Mouse (Mus musculus) midbrain, embryonic 13.5 days (tissue): ENCODE results near the gene Gm42517. TPM values are rescaled to one million over a fixed set of nuclear protein-coding genes. Genes with fewer than 3 reads are reported as not detected.

Experiments used
- ATAC-seq: fragments of 200-750 bp; cut with Nextera tagmentation; 2 replicates; pipeline ENCODE4 v1.8.0; 2017; ENCODE audit warnings: mild to moderate bottlenecking, moderate TSS enrichment, moderate library complexity
- H3K27ac ChIP-seq: fragments of 300-500 bp; sonication (generic); 2 replicates; pipeline ENCODE4 v1.5.1; 2015; ENCODE audit warnings: inconsistent platforms, mild to moderate bottlenecking, moderate library complexity
- H3K27me3 ChIP-seq: fragments of 300-500 bp; sonication (generic); 2 replicates; pipeline ENCODE4 v1.6.1; 2015; ENCODE audit warnings: mild to moderate bottlenecking, inconsistent platforms
- H3K36me3 ChIP-seq: fragments of 300-500 bp; sonication (generic); 2 replicates; pipeline ENCODE4 v1.6.1; 2015; ENCODE audit warnings: mild to moderate bottlenecking, inconsistent platforms
- H3K4me1 ChIP-seq: fragments of 300-500 bp; sonication (generic); replicated peaks from 2 replicates; pipeline ENCODE4 v1.6.1; 2015; ENCODE audit warnings: inconsistent platforms
- H3K4me2 ChIP-seq: fragments of 300-500 bp; sonication (generic); replicated peaks from 2 replicates; pipeline ENCODE4 v1.6.1; 2015; ENCODE audit warnings: moderate library complexity, mild to moderate bottlenecking, inconsistent platforms
- H3K4me3 ChIP-seq: fragments of 300-500 bp; sonication (generic); replicated peaks from 2 replicates; pipeline ENCODE4 v1.5.1; 2015; ENCODE audit warnings: mild to moderate bottlenecking, inconsistent platforms
- H3K9ac ChIP-seq: fragments of 300-500 bp; sonication (generic); replicated peaks from 2 replicates; pipeline ENCODE4 v1.6.1; 2015; ENCODE audit warnings: mild to moderate bottlenecking, inconsistent platforms
- H3K9me3 ChIP-seq: fragments of 300-500 bp; sonication (generic); 2 replicates; pipeline ENCODE4 v1.6.1; 2016; ENCODE audit warnings: mild to moderate bottlenecking, inconsistent platforms
- whole genome bisulfite sequencing: fragments of 180-500 bp; shearing (Covaris S2); methylation state at CpG from one replicate; pipeline ENCODE4 v1.1.7; 2015; 5-methylcytosine and 5-hydroxymethylcytosine counted together
- polyA plus RNA-seq: library from polyadenylated mRNA; unstranded; fragments of >200 nt; fragmentation: Nextera tagmentation; extraction: Ambion mirVana; gene quantifications from 2 replicates; pipeline ENCODE4 v1.2.1, GENCODE M21; 2015

Gm42517 gene
- polyA plus RNA-seq: 0.53 and 0.61 TPM in 2 replicates

DNA sequence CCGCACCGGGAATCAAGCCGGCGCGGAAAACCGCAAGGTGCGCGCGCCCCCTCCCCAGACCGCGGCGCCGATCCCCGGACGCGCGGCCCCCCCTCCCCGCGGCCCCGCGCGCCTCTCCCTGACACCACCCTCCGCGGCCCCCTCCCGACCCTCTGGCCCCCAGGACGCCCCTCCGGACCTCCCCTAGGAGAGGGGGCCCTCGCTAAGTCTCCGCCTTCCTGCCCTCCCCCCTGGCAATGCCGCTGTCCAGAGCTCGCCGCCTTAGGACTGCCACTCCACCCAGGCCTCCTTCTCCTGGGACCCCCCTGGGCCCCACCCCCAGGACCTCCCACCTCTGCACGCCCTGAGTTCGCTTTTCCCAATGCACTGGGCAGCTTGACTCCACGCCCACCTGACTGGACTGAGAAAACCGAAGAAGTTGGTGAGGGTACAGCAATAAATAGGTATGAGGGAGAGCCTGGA lies at the start of gene Gm42517:
Gene Gm42517 (minus strand): TSS at position 52 of the 462 bp plus-strand sequence.
- Histone ChIP-seq H3K9ac (peak within 1 kb of the TSS; percentile 72), H3K9me3 (no peaks in the 10 kb centered on the region), H3K27ac (no peak within 1 kb of the TSS), H3K36me3 (no peaks in the 10 kb centered on the region), H3K4me3 (peak within 1 kb of the TSS; percentile 63), H3K4me1 (peaks cover 35% of the 10 kb centered on the region), H3K27me3 (peaks cover 95% of the 10 kb centered on the region), H3K4me2 (peak within 1 kb of the TSS; percentile 88)
- peak; percentile 60 for ATAC-seq
- WGBS: under 1% methylated on average over 14 of the region's 36 CpGs

DNA sequence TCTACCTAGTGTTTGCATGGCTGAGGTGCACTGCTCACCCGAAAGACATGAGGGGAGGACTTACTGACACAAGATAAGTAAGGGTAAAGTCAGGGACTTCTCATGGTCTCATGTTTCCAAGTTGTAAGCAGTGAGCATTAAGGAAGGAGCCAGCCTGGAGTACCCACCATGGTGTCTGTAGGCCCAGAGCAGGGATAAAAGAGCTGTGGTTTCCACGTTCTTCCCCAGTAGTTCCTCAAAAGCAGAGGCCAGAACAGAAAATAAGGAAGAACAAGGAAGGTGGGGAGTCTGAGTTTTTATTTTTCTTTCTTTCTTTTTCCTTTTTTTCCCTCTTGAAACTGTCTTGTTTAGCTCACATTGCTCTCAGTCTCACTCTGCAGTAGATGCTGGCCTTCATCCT lies 47.0 kb upstream of the Gm42517 start:
- Histone ChIP-seq H3K4me1 (no peaks in the 10 kb centered on the region), H3K36me3 (no peaks in the 10 kb centered on the region), H3K9ac (no peak overlapping the region), H3K9me3 (no peaks in the 10 kb centered on the region), H3K4me2 (no peak overlapping the region), H3K27ac (no peak overlapping the region), H3K4me3 (no peak overlapping the region), H3K27me3 (no peaks in the 10 kb centered on the region)
- WGBS: 75% methylated on average over 2 of the region's 2 CpGs
- ATAC-seq: no peak

DNA sequence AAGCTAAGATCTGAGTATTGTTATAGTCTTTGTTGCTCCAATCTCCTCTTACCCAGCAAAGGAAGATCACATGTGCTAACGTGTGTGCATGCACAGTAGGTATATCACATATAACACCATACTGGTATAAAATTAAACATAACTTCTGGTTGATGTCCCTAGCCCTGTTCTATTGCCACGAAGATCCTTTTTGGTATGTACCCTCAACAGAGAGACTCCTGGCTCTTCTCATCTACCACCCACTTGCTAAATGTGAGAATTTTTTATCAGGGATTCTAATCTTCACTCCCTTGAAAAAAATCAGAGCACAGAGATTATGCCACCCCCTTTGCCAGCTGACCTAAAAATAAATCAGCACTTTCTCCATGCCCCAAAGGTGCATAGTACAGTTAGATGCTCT lies 39.3 kb upstream of the Gm42517 start:
- H3K4me1 ChIP-seq: no peaks in the 10 kb centered on the region
- 80% methylated on average over 2 of the region's 2 CpGs for WGBS
- no peak overlapping the region for H3K27ac ChIP-seq
- H3K9ac ChIP-seq: no peak overlapping the region
- H3K4me3 ChIP-seq: no peak overlapping the region
- H3K9me3 ChIP-seq: no peaks in the 10 kb centered on the region
- no peaks in the 10 kb centered on the region for H3K27me3 ChIP-seq
- ATAC-seq: no peak
- H3K36me3 ChIP-seq: no peaks in the 10 kb centered on the region
- no peak overlapping the region for H3K4me2 ChIP-seq

DNA sequence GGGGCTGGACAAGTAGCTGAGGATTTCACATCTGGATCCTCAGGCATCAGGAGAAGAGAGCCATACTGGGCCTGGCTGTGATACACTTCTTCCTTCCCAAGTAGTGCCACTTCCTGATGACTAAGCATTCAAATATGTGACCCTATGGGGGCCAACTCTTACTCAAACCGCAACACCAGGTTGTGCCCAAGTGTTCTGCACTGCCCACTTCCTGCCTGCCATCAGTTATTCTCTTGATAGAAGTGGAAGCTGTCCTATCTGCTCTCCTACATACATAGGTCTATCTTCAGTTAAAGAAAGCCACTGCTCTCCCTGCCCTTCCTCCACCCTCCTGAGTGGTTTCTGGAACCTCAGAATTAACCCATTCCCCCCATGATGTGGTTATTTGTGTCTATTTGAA lies 37.7 kb upstream of the Gm42517 start:
- no peaks in the 10 kb centered on the region for H3K9me3 ChIP-seq
- no peak overlapping the region for H3K27ac ChIP-seq
- no peaks in the 10 kb centered on the region for H3K4me1 ChIP-seq
- H3K27me3 ChIP-seq: no peaks in the 10 kb centered on the region
- no peak overlapping the region for H3K9ac ChIP-seq
- no peak overlapping the region for H3K4me2 ChIP-seq
- no peaks in the 10 kb centered on the region for H3K36me3 ChIP-seq
- H3K4me3 ChIP-seq: no peak overlapping the region
- no peak for ATAC-seq
- 75% methylated on average over 1 of the region's 1 CpGs for WGBS

DNA sequence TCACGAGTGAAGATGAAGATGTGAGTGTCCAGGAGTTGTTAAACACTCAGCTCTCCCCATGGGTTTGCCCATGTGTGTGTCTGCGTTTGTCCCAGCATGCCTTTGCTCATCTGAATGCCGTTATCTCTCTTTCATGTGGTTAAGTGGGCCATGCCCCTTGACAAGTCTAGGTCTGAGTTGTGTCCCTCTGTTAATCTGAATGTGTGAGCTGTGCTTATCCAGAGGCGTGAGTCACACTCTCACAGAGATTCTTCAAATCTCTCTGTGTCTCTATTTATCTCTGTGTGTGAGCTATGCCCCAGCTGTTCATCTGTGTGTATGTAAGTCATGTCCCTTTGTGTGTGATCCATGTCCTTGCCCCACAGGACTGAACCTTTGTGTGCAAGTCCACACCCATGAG lies 35.7 kb upstream of the Gm42517 start:
- no peaks in the 10 kb centered on the region for H3K36me3 ChIP-seq
- no peak overlapping the region for H3K27ac ChIP-seq
- H3K27me3 ChIP-seq: no peaks in the 10 kb centered on the region
- ATAC-seq: no peak
- no peak overlapping the region for H3K9ac ChIP-seq
- no peak overlapping the region for H3K4me2 ChIP-seq
- 83% methylated on average over 4 of the region's 4 CpGs for WGBS
- no peak overlapping the region for H3K4me3 ChIP-seq
- no peaks in the 10 kb centered on the region for H3K9me3 ChIP-seq
- H3K4me1 ChIP-seq: no peaks in the 10 kb centered on the region

DNA sequence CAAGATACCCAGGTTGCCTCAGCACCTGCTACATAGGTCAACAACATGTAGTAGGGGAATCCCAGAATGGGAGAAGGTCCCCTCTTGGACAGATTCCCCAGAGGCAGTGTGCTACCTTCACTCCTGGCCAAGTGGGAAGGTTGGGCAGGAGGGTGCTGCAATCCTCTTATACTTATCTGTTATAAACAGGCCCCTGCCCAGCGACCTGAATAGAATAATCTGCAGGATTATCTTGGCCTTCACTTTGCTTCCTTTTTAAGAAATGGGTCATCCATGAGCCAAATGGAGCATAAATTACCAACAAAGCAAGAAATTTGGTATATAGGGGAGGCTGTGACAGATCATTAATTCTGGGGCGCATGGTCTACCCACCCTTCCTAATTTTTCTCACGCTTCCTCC lies 22.0 kb upstream of the Gm42517 start:
- WGBS: 67% methylated on average over 3 of the region's 3 CpGs
- Histone ChIP-seq H3K36me3 (no peaks in the 10 kb centered on the region), H3K9ac (no peak overlapping the region), H3K9me3 (no peaks in the 10 kb centered on the region), H3K4me3 (no peak overlapping the region), H3K27me3 (no peaks in the 10 kb centered on the region), H3K4me1 (no peaks in the 10 kb centered on the region), H3K27ac (no peak overlapping the region), H3K4me2 (no peak overlapping the region)
- ATAC-seq: no peak

DNA sequence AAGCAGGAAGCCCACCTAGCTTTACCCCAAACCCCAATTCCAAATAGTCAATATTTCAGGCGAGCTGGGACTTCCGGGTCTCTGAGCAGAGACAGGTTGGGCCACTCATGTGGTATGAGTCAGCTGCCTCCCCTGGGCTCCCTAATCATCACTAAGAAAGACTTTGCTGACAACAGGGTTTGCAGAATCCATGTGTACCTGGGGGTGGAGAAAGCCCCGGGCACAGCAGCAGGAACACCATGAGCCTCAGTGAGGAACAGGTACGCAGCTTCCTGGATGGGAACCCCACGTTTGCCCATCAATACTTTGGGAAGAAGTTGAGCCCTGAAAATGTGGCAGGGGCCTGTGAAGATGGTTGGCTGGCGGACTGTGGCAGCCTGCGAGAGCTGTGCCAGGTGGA lies 20.5 kb upstream of the Gm42517 start, which contains the start of gene Pde6b:
Gene Pde6b (plus strand): TSS at position 191 of the 400 bp plus-strand sequence.
- Histone ChIP-seq H3K4me2 (no peak within 1 kb of the TSS), H3K9me3 (no peaks in the 10 kb centered on the region), H3K36me3 (no peaks in the 10 kb centered on the region), H3K4me3 (no peak within 1 kb of the TSS), H3K27ac (no peak within 1 kb of the TSS), H3K4me1 (no peaks in the 10 kb centered on the region), H3K27me3 (no peaks in the 10 kb centered on the region), H3K9ac (no peak within 1 kb of the TSS)
- no peak for ATAC-seq
- 80% methylated on average over 7 of the region's 7 CpGs for WGBS

DNA sequence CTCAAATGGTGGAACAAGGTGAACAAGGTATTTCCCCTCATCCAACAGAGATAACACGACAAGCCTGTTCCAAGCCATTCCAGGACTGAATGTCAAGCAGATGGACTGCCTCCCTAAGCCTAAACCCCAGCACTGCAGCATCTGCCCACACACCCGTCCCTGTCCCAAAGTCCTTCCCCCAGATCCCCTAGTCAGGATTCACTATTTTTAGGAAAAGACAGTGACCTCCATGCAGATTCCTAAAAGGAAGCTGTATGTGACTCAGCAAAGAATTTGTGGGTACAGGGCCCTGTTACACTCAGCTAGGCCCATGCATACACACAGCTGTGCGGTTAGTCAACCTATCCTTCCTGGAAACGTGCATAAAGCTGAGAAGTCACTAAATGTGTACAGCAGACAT lies 18.7 kb upstream of the Gm42517 start:
- Histone ChIP-seq H3K9me3 (0 out of 2 replicates have a peak, but pooled peaks cover 3% of the 10 kb centered on the region), H3K36me3 (no peaks in the 10 kb centered on the region), H3K27ac (no peak overlapping the region), H3K4me2 (no peak overlapping the region), H3K4me1 (no peaks in the 10 kb centered on the region), H3K9ac (no peak overlapping the region), H3K4me3 (no peak overlapping the region), H3K27me3 (no peaks in the 10 kb centered on the region)
- 77% methylated on average over 4 of the region's 4 CpGs for WGBS
- no peak for ATAC-seq

DNA sequence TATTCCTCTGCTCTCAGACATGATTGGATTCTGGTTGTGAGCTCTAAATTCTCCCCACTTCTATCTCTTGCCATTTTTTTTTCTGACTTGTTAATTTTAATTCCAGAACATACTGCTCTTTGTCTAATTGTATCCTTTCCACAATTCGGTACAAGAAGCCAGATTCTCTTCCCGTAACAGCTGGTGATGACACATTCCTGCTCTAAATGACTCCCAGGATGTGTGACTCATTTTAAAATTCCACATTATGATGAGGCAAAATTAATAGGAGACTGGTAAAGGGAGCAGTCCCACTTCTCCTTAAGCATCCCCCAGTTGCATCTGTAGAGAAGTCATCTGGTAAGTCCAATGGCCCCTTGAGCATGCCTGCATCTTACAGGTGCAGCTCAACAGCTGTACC lies 17.9 kb upstream of the Gm42517 start:
- Histone ChIP-seq H3K9me3 (0 out of 2 replicates have a peak, but pooled peaks cover 3% of the 10 kb centered on the region), H3K4me3 (no peak overlapping the region), H3K9ac (no peak overlapping the region), H3K27ac (no peak overlapping the region), H3K4me2 (no peak overlapping the region), H3K36me3 (no peaks in the 10 kb centered on the region), H3K27me3 (no peaks in the 10 kb centered on the region), H3K4me1 (no peaks in the 10 kb centered on the region)
- 86% methylated on average over 2 of the region's 2 CpGs for WGBS
- ATAC-seq: no peak

DNA sequence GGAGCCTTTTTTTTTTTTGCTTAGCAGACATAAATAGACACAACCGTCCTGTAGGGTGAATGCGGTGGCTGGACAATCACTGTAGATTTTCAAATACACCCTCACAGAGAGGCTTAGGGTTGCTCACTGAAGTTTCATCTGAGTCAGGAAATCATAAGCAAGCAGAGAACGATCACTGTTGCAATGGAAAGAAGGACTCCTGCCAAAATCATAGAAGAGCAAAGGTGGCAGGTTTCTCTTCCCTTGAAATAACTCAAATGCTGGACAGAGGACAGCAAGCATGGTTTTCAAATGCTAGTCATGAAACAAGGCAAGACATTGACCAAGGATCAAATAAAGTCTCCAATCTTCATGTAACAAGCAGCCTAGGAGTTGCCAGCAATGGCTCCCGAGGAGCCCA lies 10.6 kb upstream of the Gm42517 start:
- H3K27ac ChIP-seq: no peak overlapping the region
- H3K27me3 ChIP-seq: 0 out of 2 replicates have a peak, but pooled peaks cover 4% of the 10 kb centered on the region
- no peaks in the 10 kb centered on the region for H3K4me1 ChIP-seq
- H3K9ac ChIP-seq: no peak overlapping the region
- H3K9me3 ChIP-seq: 0 out of 2 replicates have a peak, but pooled peaks cover 3% of the 10 kb centered on the region
- no peaks in the 10 kb centered on the region for H3K36me3 ChIP-seq
- H3K4me3 ChIP-seq: no peak overlapping the region
- no peak for ATAC-seq
- 88% methylated on average over 4 of the region's 4 CpGs for WGBS
- H3K4me2 ChIP-seq: no peak overlapping the region

DNA sequence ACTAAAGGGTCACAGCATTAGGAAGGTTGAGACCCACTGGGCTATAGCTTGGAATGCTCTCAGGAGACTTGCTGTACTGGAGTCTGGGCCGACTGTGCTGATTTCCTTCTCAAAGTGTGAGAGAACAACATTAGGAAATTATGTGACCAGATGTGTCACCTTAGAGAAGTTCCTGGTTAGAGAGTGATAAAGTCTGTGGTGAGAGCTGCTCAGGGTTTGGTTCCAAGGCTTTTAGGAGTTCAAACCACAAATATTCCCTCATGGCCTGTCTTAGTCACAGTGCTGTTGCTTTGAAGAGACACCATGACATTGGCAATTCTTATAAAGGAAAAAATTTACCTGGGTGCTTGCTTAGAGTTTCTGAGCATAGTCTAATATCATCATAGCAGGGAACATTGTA lies 8.3 kb upstream of the Gm42517 start:
- Histone ChIP-seq H3K27me3 (peaks cover 22% of the 10 kb centered on the region), H3K27ac (no peak overlapping the region)
- WGBS: 84% methylated on average over 1 of the region's 1 CpGs

DNA sequence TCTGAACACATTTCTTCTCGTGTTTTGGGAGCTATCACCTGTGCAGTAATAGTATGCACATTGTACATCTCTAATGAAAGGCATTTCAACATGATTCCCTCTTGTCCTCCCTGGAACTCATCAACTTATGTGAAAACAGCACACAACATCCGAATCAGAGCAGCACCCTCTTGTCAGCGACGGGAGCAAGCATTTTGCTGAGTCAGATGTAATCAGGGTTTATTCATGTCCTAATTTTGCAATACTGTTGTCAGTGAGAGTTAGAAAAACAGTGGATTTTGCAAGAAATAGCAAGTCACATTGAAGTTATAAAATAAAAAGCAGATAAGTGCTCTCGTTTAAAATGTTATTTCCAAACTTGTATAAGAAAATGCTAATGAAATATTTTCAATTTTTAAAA lies 6.4 kb upstream of the Gm42517 start:
- Histone ChIP-seq H3K9ac (no peak overlapping the region), H3K27ac (no peak overlapping the region), H3K36me3 (no peaks in the 10 kb centered on the region), H3K9me3 (no peaks in the 10 kb centered on the region), H3K4me1 (peaks cover 5% of the 10 kb centered on the region), H3K4me3 (no peak overlapping the region), H3K27me3 (peaks cover 42% of the 10 kb centered on the region), H3K4me2 (no peak overlapping the region)
- 72% methylated on average over 5 of the region's 5 CpGs for WGBS
- ATAC-seq: no peak

More for the DNA sequence above, 8.3 kb upstream of the Gm42517 start:
- no peak for ATAC-seq
- Histone ChIP-seq H3K4me2 (no peak overlapping the region), H3K4me3 (no peak overlapping the region), H3K4me1 (no peaks in the 10 kb centered on the region), H3K9ac (no peak overlapping the region), H3K9me3 (no peaks in the 10 kb centered on the region), H3K36me3 (no peaks in the 10 kb centered on the region)

DNA sequence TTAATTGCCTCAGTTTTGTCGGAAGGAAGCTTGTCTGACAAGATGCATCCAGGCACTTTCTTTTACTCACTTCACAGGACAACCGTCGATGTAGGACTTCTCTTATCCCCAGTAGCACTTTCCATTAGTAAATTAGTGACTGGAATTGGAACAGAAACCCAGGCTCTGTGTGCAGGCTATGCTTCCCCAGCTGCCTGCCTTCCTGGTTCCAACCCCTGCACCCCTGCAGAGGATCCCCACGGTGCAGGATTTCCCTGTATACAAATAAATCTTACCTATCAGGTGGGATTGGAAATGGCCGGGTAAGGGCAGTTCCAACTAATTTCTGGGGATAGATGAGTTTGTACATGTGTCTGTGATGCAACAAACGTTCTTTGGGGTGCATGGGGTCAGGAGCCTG lies 2.2 kb upstream of the Gm42517 start:
- Histone ChIP-seq H3K27me3 (peaks cover 82% of the 10 kb centered on the region), H3K4me1 (peaks cover 35% of the 10 kb centered on the region), H3K36me3 (no peaks in the 10 kb centered on the region), H3K9me3 (no peaks in the 10 kb centered on the region), H3K9ac (no peak overlapping the region), H3K4me3 (no peak overlapping the region), H3K4me2 (no peak overlapping the region), H3K27ac (no peak overlapping the region)
- under 1% methylated on average over 6 of the region's 6 CpGs for WGBS
- no peak for ATAC-seq
